Mouse (Mus musculus) forebrain, postnatal 0 days (tissue): Measurements from ENCODE around the gene BC017158. TPM values are rescaled to one million over a fixed set of nuclear protein-coding genes. Genes with fewer than 3 reads are reported as not detected.

ENCODE experiments used
- ATAC-seq: fragments of 200-750 bp; cut with Nextera tagmentation; 2 replicates; pipeline ENCODE4 v1.8.0; 2017; ENCODE audit warnings: mild to moderate bottlenecking, moderate library complexity
- DNase-seq: peaks from one replicate; pipeline ENCODE4 v3.0.0-alpha.2; 2015
- H3K27ac ChIP-seq: fragments of 300-500 bp; sonication (generic); 2 replicates; pipeline ENCODE4 v1.5.1; 2014; ENCODE audit warnings: low read depth, mild to moderate bottlenecking, antibody characterized with exemption, low read length, moderate library complexity, mixed read lengths
- H3K27me3 ChIP-seq: fragments of 300-500 bp; sonication (generic); 2 replicates; pipeline ENCODE4 v1.6.1; 2014; ENCODE audit warnings: mild to moderate bottlenecking, low read length, mixed read lengths; ENCODE audit not compliant: insufficient read depth
- H3K36me3 ChIP-seq: fragments of 300-500 bp; sonication (generic); 2 replicates; pipeline ENCODE4 v1.6.1; 2014; ENCODE audit warnings: mild to moderate bottlenecking, moderate library complexity; ENCODE audit not compliant: insufficient read depth
- H3K4me1 ChIP-seq: fragments of 300-500 bp; sonication (generic); 2 replicates; pipeline ENCODE4 v1.6.1; 2014; ENCODE audit warnings: antibody characterized with exemption; ENCODE audit not compliant: insufficient read depth
- H3K4me2 ChIP-seq: fragments of 300-500 bp; sonication (generic); 2 replicates; pipeline ENCODE4 v1.6.1; 2014; ENCODE audit warnings: low read depth, mild to moderate bottlenecking, moderate library complexity
- H3K4me3 ChIP-seq: fragments of 300-500 bp; sonication (generic); 2 replicates; pipeline ENCODE4 v1.5.1; 2014; ENCODE audit warnings: low read depth, low read length, mixed read lengths
- H3K9ac ChIP-seq: fragments of 300-500 bp; sonication (generic); 2 replicates; pipeline ENCODE4 v1.6.1; 2014; ENCODE audit warnings: mild to moderate bottlenecking
- H3K9me3 ChIP-seq: fragments of 300-500 bp; sonication (generic); 2 replicates; pipeline ENCODE4 v1.6.1; 2016; ENCODE audit warnings: low read length
- CTCF ChIP-seq: sonication (generic); IDR thresholded peaks from 2 replicates; pipeline ENCODE4 v1.5.1; 2016; ENCODE audit warnings: antibody characterized with exemption, control low read depth, low read depth
- WGBS: fragments of 180-500 bp; shearing (Covaris S2); extraction: QIAGEN DNeasy Blood & Tissue Kit; methylation state at CpG from one replicate; pipeline ENCODE4 v1.1.7; 2014; 5-methylcytosine and 5-hydroxymethylcytosine counted together
- polyA plus RNA-seq: library from polyadenylated mRNA; unstranded; fragments of >200 nt; fragmentation: Nextera tagmentation; extraction: Ambion mirVana; gene quantifications from 2 replicates; pipeline ENCODE4 v1.2.1, GENCODE M21; 2015
- total RNA-seq: library from RNA; depleted of rRNA; stranded (reverse); fragments of >200 nt; gene quantifications from 2 replicates; pipeline ENCODE4 v1.2.3, GENCODE M21; 2014

Gene BC017158
- total and polyA plus RNA-seq, 2 experiments from 2014 or later: 14.4 to 18.5 TPM

GRCm38 (mm10) chr7:128242331-128242730, 55.6 kb downstream of the BC017158 start:
- WGBS: 97% methylated on average over 16 of the region's 16 CpGs
- no peak for TF ChIP-seq CTCF
- DNase-seq (no peak), ATAC-seq (no peak)
- H3K27me3 ChIP-seq: no peaks in the 10 kb centered on the region
- no peak overlapping the region for H3K9ac ChIP-seq
- H3K27ac ChIP-seq: no peak overlapping the region
- no peak overlapping the region for H3K4me2 ChIP-seq
- peaks cover 34% of the 10 kb centered on the region for H3K36me3 ChIP-seq
- no peaks in the 10 kb centered on the region for H3K9me3 ChIP-seq
- no peaks in the 10 kb centered on the region; the same call in 1 of the 2 replicates for H3K4me1 ChIP-seq
- no peak overlapping the region for H3K4me3 ChIP-seq

GRCm38 (mm10) chr7:128240131-128240784, 57.7 kb downstream of the BC017158 start:
- WGBS: 92% methylated on average over 27 of the region's 27 CpGs

GRCm38 (mm10) chr7:128238991-128239390, 59.0 kb downstream of the BC017158 start:
- WGBS: 23% methylated on average over 4 of the region's 4 CpGs
- H3K9ac ChIP-seq: no peak overlapping the region
- no peaks in the 10 kb centered on the region for H3K27me3 ChIP-seq
- no peaks in the 10 kb centered on the region; the same call in 1 of the 2 replicates for H3K4me1 ChIP-seq
- peak overlapping the region; percentile 77; the same call in 1 of the 2 replicates for H3K4me3 ChIP-seq
- ATAC-seq (no peak), DNase-seq (peak; percentile 35)
- peak; percentile 51 for TF ChIP-seq CTCF
- peaks cover 23% of the 10 kb centered on the region for H3K36me3 ChIP-seq
- H3K4me2 ChIP-seq: peak overlapping the region; percentile 77
- H3K27ac ChIP-seq: no peak overlapping the region
- no peaks in the 10 kb centered on the region for H3K9me3 ChIP-seq

More at GRCm38 (mm10) chr7:128240131-128240784, 57.7 kb downstream of the BC017158 start:
- Histone ChIP-seq H3K27ac (no peak overlapping the region), H3K36me3 (peaks cover 34% of the 10 kb centered on the region), H3K9ac (no peak overlapping the region), H3K4me3 (no peak overlapping the region), H3K4me1 (no peaks in the 10 kb centered on the region; the same call in 1 of the 2 replicates), H3K27me3 (no peaks in the 10 kb centered on the region), H3K4me2 (no peak overlapping the region), H3K9me3 (no peaks in the 10 kb centered on the region)
- no peak for ATAC-seq
- TF ChIP-seq CTCF: no peak
- DNase-seq: no peak

GRCm38 (mm10) chr7:128237927-128238778, 59.8 kb downstream of the BC017158 start, which contains the start of gene 9130023H24Rik:
Gene 9130023H24Rik (minus strand): TSS chr7:128238031.
- DNase-seq (peak; percentile 100), ATAC-seq (peak; percentile 94)
- H3K4me3 ChIP-seq: peak within 1 kb of the TSS; percentile 77
- WGBS: 2% methylated on average over 71 of the region's 72 CpGs
- no peaks in the 10 kb centered on the region; the same call in 1 of the 2 replicates for H3K4me1 ChIP-seq
- H3K9me3 ChIP-seq: no peaks in the 10 kb centered on the region
- H3K4me2 ChIP-seq: peak within 1 kb of the TSS; percentile 77
- TF ChIP-seq CTCF: peak; percentile 62
- peak within 1 kb of the TSS; percentile 79 for H3K9ac ChIP-seq
- peak within 1 kb of the TSS; percentile 98 for H3K27ac ChIP-seq
- H3K27me3 ChIP-seq: no peaks in the 10 kb centered on the region
- H3K36me3 ChIP-seq: peaks cover 21% of the 10 kb centered on the region

- Histone ChIP-seq H3K27me3 (no peaks in the 10 kb centered on the region), H3K27ac (peak overlapping the region; percentile 98), H3K4me1 (no peaks in the 10 kb centered on the region; the same call in 1 of the 2 replicates), H3K36me3 (peaks cover 16% of the 10 kb centered on the region), H3K9me3 (no peaks in the 10 kb centered on the region), H3K4me2 (peak overlapping the region; percentile 77), H3K9ac (peak overlapping the region; percentile 79), H3K4me3 (peak overlapping the region; percentile 77)
- no peak for DNase-seq
- TF ChIP-seq CTCF: no peak
- 1% methylated on average over 25 of the region's 25 CpGs for WGBS
- no peak for ATAC-seq
These were observed 60.4 kb downstream of the BC017158 start for GRCm38 (mm10) chr7:128237593-128237926.

- Histone ChIP-seq H3K4me3 (peak within 1 kb of the TSS; percentile 77), H3K27ac (peak within 1 kb of the TSS; percentile 98), H3K9me3 (no peaks in the 10 kb centered on the region), H3K4me2 (peak within 1 kb of the TSS; percentile 77), H3K9ac (peak within 1 kb of the TSS; percentile 79), H3K4me1 (no peaks in the 10 kb centered on the region; the same call in 1 of the 2 replicates), H3K36me3 (peaks cover 15% of the 10 kb centered on the region), H3K27me3 (no peaks in the 10 kb centered on the region)
- ATAC-seq: peak; percentile 16; the same call in 1 of the 2 replicates
- DNase-seq: peak; percentile 84
- peak; percentile 83 for TF ChIP-seq CTCF
- 26% methylated on average over 37 of the region's 37 CpGs for WGBS
These were observed 60.9 kb downstream of the BC017158 start, which contains the start of gene Armc5 for GRCm38 (mm10) chr7:128236856-128237592. Gene Armc5 (plus strand): TSS chr7:128237342.
